Mouse (Mus musculus) ES-E14 (cell line): ENCODE measurements at regions not wholly inside any gene's neighbourhood (a gene's known extent, or its start where the extent isn't known, plus 50 kb on each side); places are given as distances from the start of the nearest gene placed in this dataset.
"Not testable (repeated sequence)": the region's sequence is repeated elsewhere in the genome, so short reads cannot be mapped to it uniquely, and the experiment has no call there.

Source experiments
- DNase-seq: peaks from one replicate; pipeline ENCODE4 v3.0.0-alpha.2; 2013; ENCODE audit warnings: low read depth, low spot score
- H3K27ac ChIP-seq: 2 replicates; pipeline ENCODE4 v1.5.1; 2012; ENCODE audit warnings: low read depth, mild to moderate bottlenecking, low read length, moderate library complexity, mixed read lengths; ENCODE audit not compliant: poor library complexity, insufficient read depth, severe bottlenecking
- H3K36me3 ChIP-seq: 2 replicates; pipeline ENCODE4 v1.6.1; 2012; ENCODE audit warnings: mild to moderate bottlenecking, low read length, moderate library complexity, mixed read lengths; ENCODE audit not compliant: control insufficient read depth, poor library complexity, insufficient read depth, severe bottlenecking
- H3K4me1 ChIP-seq, 2 experiments: fragments of 150-350 bp in 1 of 2; sonication (generic) in 1 of 2; 2 replicates each; pipeline ENCODE4 v1.6.1; 2012; ENCODE audit warnings: low read length in 2 of 2, mild to moderate bottlenecking in 1 of 2, mixed read lengths in 1 of 2; ENCODE audit not compliant: control insufficient read depth in 2 of 2, insufficient read depth in 2 of 2, poor library complexity in 1 of 2
- H3K4me3 ChIP-seq, 2 experiments: fragments of 150-350 bp in 1 of 2; sonication (generic) in 1 of 2; 2 replicates each; pipeline ENCODE4 v1.5.1; 2012; ENCODE audit warnings: low read length in 2 of 2, low read depth in 1 of 2, mild to moderate bottlenecking in 1 of 2, mixed read lengths in 1 of 2; ENCODE audit not compliant: insufficient read depth in 1 of 2, poor library complexity in 1 of 2, severe bottlenecking in 1 of 2
- H3K9ac ChIP-seq: 2 replicates; pipeline ENCODE4 v1.6.1; 2012; ENCODE audit warnings: low read depth, mild to moderate bottlenecking, low read length, mixed read lengths; ENCODE audit not compliant: poor library complexity, insufficient read depth, severe bottlenecking
- H3K9me3 ChIP-seq: fragments of 150-350 bp; sonication (generic); 2 replicates; pipeline ENCODE4 v1.6.1; 2012; ENCODE audit warnings: low read depth, mild to moderate bottlenecking, low read length; ENCODE audit not compliant: control insufficient read depth, insufficient read depth
- CHD2 ChIP-seq: IDR thresholded peaks from 2 replicates; pipeline ENCODE4 v1.6.1; 2014; ENCODE audit warnings: mild to moderate bottlenecking, low read depth, low read length, inconsistent platforms
- HCFC1 ChIP-seq: IDR thresholded peaks from 2 replicates; pipeline ENCODE4 v1.6.1; 2012; ENCODE audit warnings: low read length, inconsistent platforms, borderline replicate concordance; ENCODE audit not compliant: insufficient read depth
- MAFK ChIP-seq: IDR thresholded peaks from 2 replicates; pipeline ENCODE4 v1.6.1; 2014; ENCODE audit warnings: mild to moderate bottlenecking, low read depth, low read length, inconsistent platforms; ENCODE audit not compliant: insufficient read depth
- ZC3H11A ChIP-seq: IDR thresholded peaks from 2 replicates; pipeline ENCODE4 v1.6.1; 2012; ENCODE audit warnings: low read depth, mild to moderate bottlenecking, inconsistent platforms, low read length, borderline replicate concordance
- ZNF384 ChIP-seq: IDR thresholded peaks from 2 replicates; pipeline ENCODE4 v1.6.1; 2012; ENCODE audit warnings: low read depth, low read length, inconsistent platforms
- in situ Hi-C, 2 experiments: fragments of 600-800 bp; cut with MboI; formaldehyde crosslinking; loops; one replicate each; pipeline ENCODE4 v1.15.1; 2025; ENCODE audit warnings: low sequenced_read_pairs in 2 of 2, inconsistent platforms in 1 of 2; ENCODE audit not compliant: unreplicated experiment in 2 of 2

GRCm38 (mm10) chr9:41889568-41890272 lies 234.4 kb downstream of the Sorl1 start:
- H3K27ac ChIP-seq = no peak overlapping the region
- peaks cover 3 to 7% of the 10 kb centered on the region in 2 experiments; a peak in 2 of 4 replicates for H3K4me1 ChIP-seq
- in situ Hi-C loops = no loop called here
- peak overlapping the region in 1 of 2 experiments; percentile 49; a peak in 1 of 4 replicates for H3K4me3 ChIP-seq
- no peaks in the 10 kb centered on the region for H3K9me3 ChIP-seq
- TF ChIP-seq MAFK (no peak), ZC3H11A (no peak), ZNF384 (no peak), HCFC1 (no peak), CHD2 (no peak)
- H3K9ac ChIP-seq = no peak overlapping the region
- DNase-seq = no peak
- no peaks in the 10 kb centered on the region for H3K36me3 ChIP-seq

GRCm38 (mm10) chr9:41888616-41889150 lies 235.4 kb downstream of the Sorl1 start:
- Histone ChIP-seq H3K27ac (no peak overlapping the region), H3K9ac (no peak overlapping the region), H3K4me3 (no peak overlapping the region), H3K4me1 (peaks cover 3 to 7% of the 10 kb centered on the region in 2 experiments; a peak in 2 of 4 replicates), H3K9me3 (no peaks in the 10 kb centered on the region), H3K36me3 (no peaks in the 10 kb centered on the region)
- in situ Hi-C loops = no loop called here
- no peak for TF ChIP-seq HCFC1
- TF ChIP-seq CHD2 = no peak
- no peak for TF ChIP-seq ZNF384
- TF ChIP-seq ZC3H11A = no peak
- no peak for TF ChIP-seq MAFK
- no peak for DNase-seq

GRCm38 (mm10) chr9:41886456-41886855 lies 237.6 kb downstream of the Sorl1 start:
- H3K36me3 ChIP-seq, H3K9me3 ChIP-seq, H3K27ac ChIP-seq, DNase-seq, H3K9ac ChIP-seq, H3K4me3 ChIP-seq, H3K4me1 ChIP-seq, in situ Hi-C loops: not testable (repeated sequence)

- TF ChIP-seq CHD2 = no peak
- TF ChIP-seq ZC3H11A = no peak
- no peak for TF ChIP-seq ZNF384
- TF ChIP-seq HCFC1 = no peak
- TF ChIP-seq MAFK = no peak
- no peaks in the 10 kb centered on the region; a peak in 1 of 4 replicates for H3K4me1 ChIP-seq
Observed at GRCm38 (mm10) chr9:41880457-41880856, 243.6 kb downstream of the Sorl1 start.

GRCm38 (mm10) chr9:41879080-41879479 lies 245.0 kb downstream of the Sorl1 start:
- TF ChIP-seq ZNF384 = no peak
- no peak for TF ChIP-seq MAFK
- TF ChIP-seq HCFC1 = no peak
- no peak for TF ChIP-seq CHD2
- no peak for TF ChIP-seq ZC3H11A
- no peaks in the 10 kb centered on the region for H3K36me3 ChIP-seq
- DNase-seq = no peak
- H3K27ac ChIP-seq = no peak overlapping the region
- no peak overlapping the region for H3K9ac ChIP-seq
- in situ Hi-C loops = no loop called here
- no peaks in the 10 kb centered on the region; a peak in 1 of 4 replicates for H3K4me1 ChIP-seq
- H3K4me3 ChIP-seq = no peak overlapping the region
- H3K9me3 ChIP-seq = no peaks in the 10 kb centered on the region

More at GRCm38 (mm10) chr9:41880457-41880856, 243.6 kb downstream of the Sorl1 start:
- no peak overlapping the region for H3K4me3 ChIP-seq
- in situ Hi-C loops = no loop called here
- no peak overlapping the region for H3K27ac ChIP-seq
- DNase-seq = no peak
- H3K9ac ChIP-seq = no peak overlapping the region
- H3K9me3 ChIP-seq = no peaks in the 10 kb centered on the region
- no peaks in the 10 kb centered on the region for H3K36me3 ChIP-seq
